Mouse (Mus musculus): Measurements from ENCODE around the gene Scrn3. TPM values are rescaled to one million over a fixed set of nuclear protein-coding genes. Genes with fewer than 3 reads are reported as not detected.

The Scrn3 gene
- polyA plus RNA-seq, 1 experiment from 2014 or later = 18.5 TPM

- no peaks in the 10 kb centered on the region for H3K4me1 ChIP-seq
- H3K9ac ChIP-seq = no peak overlapping the region
- no peak overlapping the region for H3K4me2 ChIP-seq
- H3K27ac ChIP-seq = no peak overlapping the region
- no peaks in the 10 kb centered on the region for H3K9me3 ChIP-seq (replicated peaks)
- ATAC-seq (replicated peaks; ENCODE audit: low FRiP score) = no peak
- no peaks in the 10 kb centered on the region for H3K36me3 ChIP-seq
- no peaks in the 10 kb centered on the region for H3K27me3 ChIP-seq
- 86% methylated on average over 5 of the region's 5 CpGs for WGBS
- no peak overlapping the region for H3K4me3 ChIP-seq (replicated peaks)
These were observed 31.3 kb downstream of the Scrn3 start for GRCm38 (mm10) chr2:73343701-73344100.

- Histone ChIP-seq H3K4me1 (no peaks in the 10 kb centered on the region), H3K27me3 (no peaks in the 10 kb centered on the region), H3K4me3 (replicated peaks) (no peak overlapping the region), H3K9me3 (replicated peaks) (no peaks in the 10 kb centered on the region), H3K27ac (no peak overlapping the region), H3K9ac (no peak overlapping the region), H3K36me3 (no peaks in the 10 kb centered on the region), H3K4me2 (no peak overlapping the region)
- 75% methylated on average over 4 of the region's 4 CpGs for WGBS
- ATAC-seq (replicated peaks; ENCODE audit: low FRiP score) = no peak
These were observed 32.8 kb downstream of the Scrn3 start for GRCm38 (mm10) chr2:73345204-73345603.

GRCm38 (mm10) chr2:73346345-73347086 is 34.1 kb downstream of the Scrn3 start:
- 64% methylated on average over 13 of the region's 13 CpGs for WGBS
- Histone ChIP-seq H3K9ac (no peak overlapping the region), H3K9me3 (replicated peaks) (no peaks in the 10 kb centered on the region), H3K4me2 (no peak overlapping the region), H3K27ac (no peak overlapping the region), H3K4me1 (no peaks in the 10 kb centered on the region), H3K36me3 (no peaks in the 10 kb centered on the region), H3K27me3 (no peaks in the 10 kb centered on the region), H3K4me3 (replicated peaks) (no peak overlapping the region)
- no peak for ATAC-seq (replicated peaks; ENCODE audit: low FRiP score)

- H3K36me3 ChIP-seq = no peaks in the 10 kb centered on the region
- H3K9me3 ChIP-seq (replicated peaks) = no peaks in the 10 kb centered on the region
- no peak overlapping the region for H3K27ac ChIP-seq
- no peak overlapping the region for H3K4me2 ChIP-seq
- no peaks in the 10 kb centered on the region for H3K27me3 ChIP-seq
- no peak for ATAC-seq (replicated peaks; ENCODE audit: low FRiP score)
- H3K4me1 ChIP-seq = no peaks in the 10 kb centered on the region
- H3K9ac ChIP-seq = no peak overlapping the region
- 53% methylated on average over 6 of the region's 6 CpGs for WGBS
- H3K4me3 ChIP-seq (replicated peaks) = no peak overlapping the region
These were observed 34.7 kb downstream of the Scrn3 start for GRCm38 (mm10) chr2:73347136-73347535.

GRCm38 (mm10) chr2:73347766-73348165 is 35.4 kb downstream of the Scrn3 start:
- H3K9ac ChIP-seq = no peak overlapping the region

GRCm38 (mm10) chr2:73348221-73348620 is 35.8 kb downstream of the Scrn3 start:
- H3K27ac ChIP-seq = no peak overlapping the region
- ATAC-seq (replicated peaks; ENCODE audit: low FRiP score) = no peak
- no peaks in the 10 kb centered on the region for H3K27me3 ChIP-seq
- no peak overlapping the region for H3K4me2 ChIP-seq
- WGBS = 81% methylated on average over 6 of the region's 6 CpGs
- no peak overlapping the region for H3K9ac ChIP-seq
- H3K9me3 ChIP-seq (replicated peaks) = no peaks in the 10 kb centered on the region
- H3K4me3 ChIP-seq (replicated peaks) = no peak overlapping the region
- no peaks in the 10 kb centered on the region for H3K36me3 ChIP-seq
- no peaks in the 10 kb centered on the region for H3K4me1 ChIP-seq

More at GRCm38 (mm10) chr2:73347766-73348165, 35.4 kb downstream of the Scrn3 start:
- Histone ChIP-seq H3K4me1 (no peaks in the 10 kb centered on the region), H3K4me2 (no peak overlapping the region), H3K27me3 (no peaks in the 10 kb centered on the region), H3K27ac (no peak overlapping the region), H3K36me3 (no peaks in the 10 kb centered on the region), H3K9me3 (replicated peaks) (no peaks in the 10 kb centered on the region), H3K4me3 (replicated peaks) (no peak overlapping the region)
- WGBS = 68% methylated on average over 9 of the region's 9 CpGs
- no peak for ATAC-seq (replicated peaks; ENCODE audit: low FRiP score)

GRCm38 (mm10) chr2:73351496-73351895 is 39.1 kb downstream of the Scrn3 start:
- Histone ChIP-seq H3K27me3 (no peaks in the 10 kb centered on the region), H3K4me2 (peak overlapping the region; percentile 1; the same call in 1 of the 2 replicates), H3K4me1 (no peaks in the 10 kb centered on the region), H3K9ac (no peak overlapping the region), H3K4me3 (replicated peaks) (no peak overlapping the region), H3K27ac (no peak overlapping the region), H3K36me3 (no peaks in the 10 kb centered on the region), H3K9me3 (replicated peaks) (no peaks in the 10 kb centered on the region)
- WGBS = 33% methylated on average over 5 of the region's 5 CpGs
- no peak for ATAC-seq (replicated peaks; ENCODE audit: low FRiP score)

- ATAC-seq (replicated peaks; ENCODE audit: low FRiP score) = no peak
These were observed 39.5 kb downstream of the Scrn3 start for GRCm38 (mm10) chr2:73351927-73352374.

GRCm38 (mm10) chr2:73357004-73357403 is 44.6 kb downstream of the Scrn3 start:
- Histone ChIP-seq H3K27me3 (no peaks in the 10 kb centered on the region), H3K4me1 (no peaks in the 10 kb centered on the region), H3K4me2 (no peak overlapping the region), H3K36me3 (no peaks in the 10 kb centered on the region), H3K9me3 (replicated peaks) (no peaks in the 10 kb centered on the region), H3K4me3 (replicated peaks) (no peak overlapping the region), H3K27ac (no peak overlapping the region), H3K9ac (no peak overlapping the region)
- WGBS = 78% methylated on average over 18 of the region's 18 CpGs
- no peak for ATAC-seq (replicated peaks; ENCODE audit: low FRiP score)

More at GRCm38 (mm10) chr2:73351927-73352374, 39.5 kb downstream of the Scrn3 start:
- Histone ChIP-seq H3K9ac (no peak overlapping the region), H3K27me3 (no peaks in the 10 kb centered on the region), H3K4me2 (peak overlapping the region; percentile 1; the same call in 1 of the 2 replicates), H3K36me3 (no peaks in the 10 kb centered on the region), H3K4me3 (replicated peaks) (no peak overlapping the region), H3K4me1 (no peaks in the 10 kb centered on the region), H3K27ac (no peak overlapping the region), H3K9me3 (replicated peaks) (no peaks in the 10 kb centered on the region)
- WGBS = 40% methylated on average over 7 of the region's 7 CpGs

- 91% methylated on average over 5 of the region's 5 CpGs for WGBS
- H3K9me3 ChIP-seq (replicated peaks) = no peaks in the 10 kb centered on the region
- H3K27me3 ChIP-seq = no peaks in the 10 kb centered on the region
- no peak overlapping the region for H3K27ac ChIP-seq
- no peak overlapping the region for H3K4me2 ChIP-seq
- H3K4me3 ChIP-seq (replicated peaks) = no peak overlapping the region
- peak; percentile 62; the same call in 1 of the 2 replicates for ATAC-seq (replicated peaks; ENCODE audit: low FRiP score)
- no peaks in the 10 kb centered on the region for H3K4me1 ChIP-seq
- no peaks in the 10 kb centered on the region for H3K36me3 ChIP-seq
- H3K9ac ChIP-seq = no peak overlapping the region
These were observed 47.5 kb downstream of the Scrn3 start for GRCm38 (mm10) chr2:73359941-73360340.

GRCm38 (mm10) chr2:73360536-73360935 is 48.1 kb downstream of the Scrn3 start:
- Histone ChIP-seq H3K4me3 (replicated peaks) (no peak overlapping the region), H3K27ac (no peak overlapping the region)

GRCm38 (mm10) chr2:73363448-73363847 is 51.0 kb downstream of the Scrn3 start:
- Histone ChIP-seq H3K36me3 (no peaks in the 10 kb centered on the region), H3K4me3 (replicated peaks) (no peak overlapping the region), H3K27me3 (no peaks in the 10 kb centered on the region), H3K9me3 (replicated peaks) (no peaks in the 10 kb centered on the region), H3K9ac (no peak overlapping the region), H3K4me1 (0 out of 2 replicates have a peak, but pooled peaks cover 4% of the 10 kb centered on the region), H3K27ac (no peak overlapping the region), H3K4me2 (no peak overlapping the region)
- 81% methylated on average over 5 of the region's 5 CpGs for WGBS
- ATAC-seq (replicated peaks; ENCODE audit: low FRiP score) = no peak

More at GRCm38 (mm10) chr2:73360536-73360935, 48.1 kb downstream of the Scrn3 start:
- ATAC-seq (replicated peaks; ENCODE audit: low FRiP score) = no peak
- H3K27me3 ChIP-seq = no peaks in the 10 kb centered on the region
- no peaks in the 10 kb centered on the region for H3K4me1 ChIP-seq
- H3K9me3 ChIP-seq (replicated peaks) = no peaks in the 10 kb centered on the region
- 92% methylated on average over 2 of the region's 2 CpGs for WGBS
- H3K4me2 ChIP-seq = no peak overlapping the region
- no peaks in the 10 kb centered on the region for H3K36me3 ChIP-seq
- no peak overlapping the region for H3K9ac ChIP-seq

Measured in kidney, embryonic 15.5 days (tissue).